Mouse (Mus musculus): ENCODE measurements around the gene Lsm2. TPM values are rescaled to one million over a fixed set of nuclear protein-coding genes. Genes with fewer than 3 reads are reported as not detected.
"Not testable (repeated sequence)": the region's sequence is repeated elsewhere in the genome, so short reads cannot be mapped to it uniquely, and the experiment has no call there.

Lsm2 gene
- total RNA-seq, 2 experiments from 2014 or later: 23.0 to 78.4 TPM

DNA sequence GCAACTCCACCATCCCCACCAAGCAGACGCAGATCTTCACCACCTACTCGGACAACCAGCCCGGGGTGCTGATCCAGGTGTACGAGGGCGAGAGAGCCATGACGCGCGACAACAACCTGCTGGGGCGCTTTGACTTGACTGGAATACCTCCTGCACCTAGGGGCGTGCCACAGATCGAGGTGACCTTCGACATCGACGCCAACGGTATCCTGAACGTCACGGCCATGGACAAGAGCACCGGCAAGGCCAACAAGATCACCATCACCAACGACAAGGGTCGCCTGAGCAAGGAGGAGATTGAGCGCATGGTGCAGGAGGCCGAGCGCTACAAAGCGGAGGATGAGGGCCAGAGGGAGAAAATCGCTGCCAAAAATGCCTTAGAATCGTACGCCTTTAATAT, 3.4 kb upstream of the Lsm2 start:
- ATAC-seq (replicated peaks; ENCODE audit: low FRiP score, poor library complexity, severe bottlenecking): no peak

- ATAC-seq (replicated peaks; ENCODE audit: low FRiP score, poor library complexity, severe bottlenecking): no peak
These were observed 2.0 kb upstream of the Lsm2 start for GRCm38 (mm10) chr17:34979631-34980030.

GRCm38 (mm10) chr17:34980655-34981054, 1.0 kb upstream of the Lsm2 start:
- no peak for ATAC-seq (replicated peaks; ENCODE audit: low FRiP score, poor library complexity, severe bottlenecking)

DNA sequence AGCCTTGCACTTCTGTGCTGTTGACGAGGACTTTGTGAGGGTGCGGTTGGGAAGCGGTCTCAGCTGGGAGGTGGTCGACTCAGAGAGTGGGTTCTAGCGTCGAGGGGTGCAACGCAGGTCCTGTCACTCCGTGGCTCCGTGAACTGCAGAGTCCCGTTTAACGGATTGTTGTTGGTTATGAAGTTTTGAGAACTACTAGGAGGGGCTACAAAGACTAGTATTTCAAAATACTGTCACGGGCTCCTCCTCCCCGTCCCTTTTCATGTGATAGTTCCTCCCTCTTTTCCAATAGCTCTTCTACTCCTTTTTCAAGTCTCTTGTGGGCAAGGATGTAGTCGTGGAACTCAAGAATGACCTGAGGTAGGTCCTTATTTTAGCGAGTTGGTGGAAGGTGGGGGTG, 666 bp downstream of the Lsm2 start:
- peak; percentile 20; the same call in 1 of the 2 replicates for ATAC-seq (replicated peaks; ENCODE audit: low FRiP score, poor library complexity, severe bottlenecking)

DNA sequence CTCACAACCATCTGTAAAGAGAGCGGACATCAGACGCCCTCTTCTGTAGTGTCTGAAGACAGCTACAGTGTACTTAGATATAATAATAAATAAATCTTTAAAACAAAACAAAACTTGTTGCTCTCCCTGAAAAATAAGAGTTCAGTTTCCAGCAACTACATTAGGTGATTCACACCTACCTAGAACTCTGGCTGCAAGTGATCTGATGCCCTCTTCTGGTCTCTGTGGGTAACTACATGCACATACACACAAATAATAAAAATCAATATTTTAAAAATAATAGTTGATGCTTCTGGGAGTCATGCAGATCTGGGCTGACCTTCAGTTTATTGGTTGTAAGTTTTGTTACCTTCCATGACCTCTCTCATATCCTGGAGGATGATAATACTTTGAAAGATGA, 2.6 kb downstream of the Lsm2 start:
- ATAC-seq (replicated peaks; ENCODE audit: low FRiP score, poor library complexity, severe bottlenecking): no peak

GRCm38 (mm10) chr17:34994751-34995150, 13.1 kb downstream of the Lsm2 start:
- no peak for ATAC-seq (replicated peaks; ENCODE audit: low FRiP score, poor library complexity, severe bottlenecking)

DNA sequence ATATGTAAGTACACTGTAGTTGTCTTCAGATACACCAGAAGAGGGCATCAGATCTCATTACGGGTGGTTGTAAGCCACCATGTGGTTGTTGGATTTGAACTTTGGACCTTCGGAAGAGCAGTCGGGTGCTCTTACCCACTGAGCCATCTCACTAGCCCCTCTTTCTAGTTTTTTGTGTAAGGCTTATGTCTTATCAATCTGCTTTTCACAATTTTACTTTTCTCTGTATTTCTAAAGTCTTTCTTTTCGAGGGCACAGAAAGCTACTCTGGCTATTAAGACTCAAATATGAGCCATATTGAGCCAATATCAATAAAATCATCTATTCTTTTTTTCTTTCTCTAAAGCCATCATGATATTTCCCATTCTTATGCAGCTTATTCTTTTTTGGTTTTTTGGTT, 13.5 kb downstream of the Lsm2 start:
- ATAC-seq (replicated peaks; ENCODE audit: low FRiP score, poor library complexity, severe bottlenecking): not testable (repeated sequence)

DNA sequence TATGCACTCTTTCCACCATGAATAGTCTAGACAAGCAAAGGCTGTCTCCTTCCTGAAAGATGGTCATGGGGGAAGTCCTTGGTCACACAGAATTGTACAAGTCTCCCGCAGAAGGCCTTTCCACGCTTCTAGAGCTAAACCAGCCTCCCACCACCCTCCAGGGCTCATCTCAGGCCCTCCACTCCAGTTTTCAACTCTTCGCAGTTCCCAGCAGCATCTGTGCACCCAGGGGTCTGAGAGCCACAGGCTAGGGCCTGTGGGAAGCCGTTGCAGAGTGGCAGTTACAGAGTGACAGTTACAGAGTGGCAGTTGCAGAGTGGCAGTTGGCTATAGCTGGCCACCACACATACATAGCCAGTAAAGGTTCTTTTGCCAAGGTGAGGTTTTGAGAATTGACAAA, 14.3 kb downstream of the Lsm2 start:
- not testable (repeated sequence) for ATAC-seq (replicated peaks; ENCODE audit: low FRiP score, poor library complexity, severe bottlenecking)

- ATAC-seq (replicated peaks; ENCODE audit: low FRiP score, poor library complexity, severe bottlenecking): peak; percentile 52; the same call in 1 of the 2 replicates
These were observed 14.9 kb downstream of the Lsm2 start for GRCm38 (mm10) chr17:34996411-34997141.

DNA sequence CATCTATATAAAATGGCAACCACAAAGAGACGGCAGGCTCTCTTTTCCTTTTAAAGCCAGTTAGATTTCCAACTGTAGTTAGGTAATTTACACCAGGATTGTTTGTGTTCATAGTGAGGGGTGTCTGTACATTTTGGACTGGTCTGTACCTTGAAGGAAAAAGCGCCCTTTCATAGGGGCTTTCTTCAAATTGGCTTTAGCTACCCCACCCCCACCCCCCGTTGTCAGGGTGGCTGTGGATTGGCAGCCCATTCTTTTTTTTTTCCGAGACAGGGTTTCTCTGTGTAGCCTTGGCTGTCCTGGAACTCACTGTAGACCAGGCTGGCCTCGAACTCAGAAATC, 15.5 kb downstream of the Lsm2 start:
- no peak for ATAC-seq (replicated peaks; ENCODE audit: low FRiP score, poor library complexity, severe bottlenecking)

- ATAC-seq (replicated peaks; ENCODE audit: low FRiP score, poor library complexity, severe bottlenecking): no peak
These were observed 17.1 kb downstream of the Lsm2 start for GRCm38 (mm10) chr17:34998526-34999430.

DNA sequence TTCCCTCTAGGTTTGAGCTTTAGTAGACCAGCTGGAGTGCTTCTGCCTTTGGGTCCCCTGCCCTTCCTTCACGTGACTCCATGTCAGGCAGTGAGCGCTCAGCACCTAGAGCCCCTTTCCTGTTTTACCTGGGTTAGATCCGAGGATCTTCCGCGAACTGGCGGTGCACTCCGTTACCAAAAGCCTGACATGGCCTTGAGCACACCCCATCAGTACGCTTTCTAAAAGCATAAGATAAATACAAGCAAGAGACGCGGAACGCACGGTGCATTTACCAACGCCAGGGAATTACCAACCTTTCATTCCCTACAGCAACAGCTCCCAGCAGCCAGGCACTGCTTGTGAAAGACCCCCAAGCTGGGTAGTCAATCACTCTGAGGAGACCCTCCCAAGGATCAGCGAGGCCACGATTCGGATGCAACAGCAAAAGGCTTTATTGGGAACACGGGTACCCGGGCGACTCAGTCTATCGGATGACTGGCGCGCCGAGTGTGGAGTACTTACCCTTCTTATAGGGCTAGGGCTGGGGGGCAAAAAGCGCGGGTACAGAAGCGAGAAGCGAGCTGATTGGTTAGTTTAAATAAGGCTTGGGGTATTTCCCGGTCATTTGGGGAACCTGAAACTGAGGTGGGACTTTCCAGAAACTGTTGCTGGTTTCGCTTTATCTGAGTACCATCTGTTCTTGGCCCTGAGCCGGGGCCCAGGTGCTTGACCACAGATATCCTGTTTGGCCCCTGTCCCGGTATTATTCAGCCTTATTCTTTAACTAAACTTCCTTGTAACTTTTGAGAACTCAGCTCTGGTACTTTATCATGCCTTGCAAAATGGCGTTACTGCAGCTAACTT, 18.4 kb downstream of the Lsm2 start:
- peak; percentile 8; the same call in 1 of the 2 replicates for ATAC-seq (replicated peaks; ENCODE audit: low FRiP score, poor library complexity, severe bottlenecking)

DNA sequence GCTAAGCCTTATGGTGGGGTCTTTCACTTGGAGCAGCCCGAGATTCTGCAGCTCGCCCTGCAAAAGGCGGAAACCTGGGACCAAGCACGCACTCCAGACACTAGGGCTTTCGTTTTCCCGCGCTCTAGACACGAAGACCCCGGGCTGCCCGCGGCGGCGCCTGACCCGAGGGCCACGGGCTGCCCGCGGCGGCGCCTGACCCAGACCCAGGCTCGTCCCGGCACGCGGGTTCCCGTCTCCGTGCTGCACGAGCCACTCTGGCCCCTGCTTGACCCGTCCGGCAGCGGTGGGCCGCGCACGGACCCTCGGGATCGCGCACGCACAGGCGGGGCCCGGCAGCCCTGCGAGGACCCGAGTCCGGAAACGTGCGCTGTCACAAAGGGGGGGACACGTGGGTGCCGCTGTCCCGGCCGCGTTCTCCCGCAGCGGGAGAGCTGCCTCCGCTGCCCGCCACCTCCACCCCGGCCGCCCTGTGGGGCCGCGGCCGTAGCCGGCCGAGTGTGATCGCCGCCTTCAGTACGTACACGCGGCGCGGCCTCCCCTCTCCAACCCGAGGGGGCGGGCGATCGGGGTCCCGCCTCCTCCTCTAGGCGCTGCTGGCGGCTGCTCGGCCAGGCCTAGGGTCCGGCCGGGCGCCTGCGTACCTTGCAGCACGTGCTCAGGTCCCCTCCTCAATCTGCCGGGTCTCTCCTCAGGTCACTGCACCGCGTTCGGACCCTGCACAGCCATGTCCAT, 19.2 kb downstream of the Lsm2 start, which contains the start of gene Vars:
TSS of gene Vars (plus strand) at position 271 of the 735 bp plus-strand sequence.
- peak; percentile 65 for ATAC-seq (replicated peaks; ENCODE audit: low FRiP score, poor library complexity, severe bottlenecking)

- ATAC-seq (replicated peaks; ENCODE audit: low FRiP score, poor library complexity, severe bottlenecking): 0 out of 2 replicates have a peak, but pooled peaks have one; percentile 28
These were observed 19.9 kb downstream of the Lsm2 start for GRCm38 (mm10) chr17:35001452-35002152.

GRCm38 (mm10) chr17:35002153-35002865, 20.6 kb downstream of the Lsm2 start:
- ATAC-seq (replicated peaks; ENCODE audit: low FRiP score, poor library complexity, severe bottlenecking): peak; percentile 67

- ATAC-seq (replicated peaks; ENCODE audit: low FRiP score, poor library complexity, severe bottlenecking): no peak
These were observed 21.6 kb downstream of the Lsm2 start for GRCm38 (mm10) chr17:35003022-35003838.

- ATAC-seq (replicated peaks; ENCODE audit: low FRiP score, poor library complexity, severe bottlenecking): no peak
These were observed 22.5 kb downstream of the Lsm2 start for GRCm38 (mm10) chr17:35004075-35004717.

Measured in erythroid progenitor cell, adult 5-6 weeks (primary cell).